Mouse (Mus musculus): Measurements from ENCODE around the gene C330007P06Rik.
A peak's percentile ranks its signal among the peaks of the same experiment; 100 is the strongest.

Gene C330007P06Rik

GRCm38 (mm10) chrX:36837069-36837676 lies 36.7 kb downstream of the C330007P06Rik start:
- DNase-seq (ENCODE audit: low spot score in 2 of 2): no peak

- DNase-seq (ENCODE audit: low spot score in 2 of 2): peak; percentile 55 to 59
These were observed 40.4 kb downstream of the C330007P06Rik start for GRCm38 (mm10) chrX:36833397-36834084.

DNA sequence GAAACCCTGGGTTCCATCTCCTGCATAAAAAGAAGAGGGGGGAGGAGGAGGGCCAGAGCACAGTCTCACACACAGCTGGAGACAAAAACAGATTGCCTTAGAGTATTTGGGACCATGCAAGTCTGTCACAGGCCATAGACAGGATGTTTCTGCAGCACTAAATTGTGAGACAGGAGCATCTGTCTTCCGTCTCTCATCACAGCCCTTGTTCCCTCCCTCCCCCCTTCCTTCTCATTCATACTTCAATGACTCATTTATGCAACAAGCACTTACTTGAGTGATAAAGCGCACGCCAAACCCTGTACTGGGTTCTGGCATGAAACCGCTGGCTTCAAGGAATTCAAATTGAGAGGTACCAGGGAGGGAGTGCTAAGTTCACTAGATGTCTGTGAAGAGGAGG lies 42.3 kb downstream of the C330007P06Rik start:
- no peak for DNase-seq (ENCODE audit: low spot score in 2 of 2)

- DNase-seq (ENCODE audit: low spot score in 2 of 2): peak in 1 of 2 experiments; percentile 3
These were observed 43.6 kb downstream of the C330007P06Rik start for GRCm38 (mm10) chrX:36830271-36830670.

DNA sequence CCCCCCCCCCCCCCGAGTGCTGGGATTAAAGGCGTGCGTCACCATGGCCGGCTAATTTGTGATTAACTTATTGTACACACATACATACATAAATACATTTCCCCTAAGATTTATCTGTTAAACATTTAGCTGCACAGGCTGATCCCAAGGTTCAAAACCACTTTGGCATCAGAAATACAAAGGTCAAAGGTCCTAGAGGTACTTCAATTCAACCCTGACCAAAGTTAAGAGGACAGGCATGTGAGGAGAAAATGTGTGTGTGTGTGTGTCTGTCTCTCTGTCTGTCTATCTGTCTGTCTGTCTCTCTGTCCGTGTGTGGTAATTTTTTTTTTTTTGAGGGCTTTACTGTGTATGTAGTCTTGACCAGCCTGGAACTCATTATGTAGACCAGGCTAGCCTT lies 47.0 kb downstream of the C330007P06Rik start:
- no peak for DNase-seq (ENCODE audit: low spot score in 2 of 2)

DNA sequence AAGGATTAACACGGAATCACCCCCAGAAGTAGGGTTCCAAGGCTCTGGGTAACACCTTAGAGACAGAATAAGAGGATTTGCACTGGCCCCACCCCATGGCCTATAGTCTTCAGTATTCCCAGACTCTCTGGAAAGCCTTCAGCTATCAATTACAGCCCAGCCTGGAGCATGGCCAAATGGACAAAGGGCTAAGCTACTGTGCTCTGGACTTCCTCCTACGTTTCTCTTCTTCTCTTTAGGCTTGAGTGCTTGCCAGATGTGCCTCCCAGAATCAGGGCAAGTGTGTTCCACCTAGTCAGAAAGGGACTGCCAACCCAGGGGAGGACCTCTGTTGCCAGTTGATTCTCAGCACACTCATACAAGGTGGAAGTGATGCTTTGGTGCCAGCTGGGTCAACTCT lies 48.9 kb downstream of the C330007P06Rik start:
- no peak for DNase-seq (ENCODE audit: low spot score in 2 of 2)

DNA sequence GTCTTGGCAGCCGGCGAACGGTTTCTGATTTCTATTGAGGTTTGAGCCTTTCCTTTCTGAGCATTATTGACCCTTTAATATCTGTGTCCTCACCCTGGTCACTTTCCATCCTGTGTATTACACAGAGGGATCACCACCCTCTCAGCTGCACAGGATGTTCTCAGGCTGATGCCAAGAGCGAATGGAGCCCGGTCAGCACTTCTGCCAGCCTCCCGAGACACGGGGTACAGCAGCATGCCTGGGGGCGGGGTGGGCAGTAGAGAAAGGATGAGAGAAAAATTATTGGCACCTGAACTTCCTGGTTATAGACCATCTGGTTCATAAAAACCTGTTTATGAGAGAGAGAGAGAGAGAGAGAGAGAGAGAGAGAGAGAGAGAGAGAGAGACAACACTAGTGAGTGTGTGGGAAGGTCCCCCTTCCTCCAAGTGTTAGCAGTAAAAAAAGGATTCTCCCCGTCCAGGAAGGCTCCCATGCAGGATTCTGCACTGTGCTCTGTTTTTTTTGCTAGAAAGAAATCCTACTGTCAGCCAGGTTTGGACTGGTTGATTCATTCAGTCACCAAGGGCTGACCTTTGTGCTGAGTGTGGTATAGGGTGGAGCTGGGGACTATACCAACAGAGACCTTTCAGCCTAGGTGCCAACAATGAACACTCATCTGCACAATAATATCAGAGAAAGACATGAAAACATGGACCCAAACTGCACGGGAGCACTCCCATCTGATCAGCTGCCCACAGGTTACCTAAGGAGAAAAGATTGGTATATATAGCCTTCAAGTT lies 49.8 kb downstream of the C330007P06Rik start:
- DNase-seq (ENCODE audit: low spot score in 2 of 2): no peak

DNA sequence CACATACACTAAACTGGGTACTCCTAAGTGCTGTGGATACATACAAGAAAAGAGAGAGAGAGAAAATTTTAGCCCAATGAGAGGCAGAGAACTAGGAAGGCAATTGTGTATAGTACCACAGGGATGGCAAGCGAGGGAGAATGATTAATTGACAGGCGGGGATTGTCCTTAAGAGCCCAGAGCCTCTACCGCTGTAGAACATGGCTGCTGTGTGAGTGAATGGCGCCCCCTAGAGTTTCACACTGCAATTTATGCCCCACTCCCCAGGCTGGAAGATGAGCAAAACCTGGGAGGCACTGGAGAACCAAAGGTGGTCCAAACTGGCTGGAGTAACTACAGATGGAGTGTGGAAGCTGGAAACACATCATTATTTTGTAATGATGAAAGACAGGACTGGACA lies 53.7 kb downstream of the C330007P06Rik start:
- DNase-seq (ENCODE audit: low spot score in 2 of 2): no peak

DNA sequence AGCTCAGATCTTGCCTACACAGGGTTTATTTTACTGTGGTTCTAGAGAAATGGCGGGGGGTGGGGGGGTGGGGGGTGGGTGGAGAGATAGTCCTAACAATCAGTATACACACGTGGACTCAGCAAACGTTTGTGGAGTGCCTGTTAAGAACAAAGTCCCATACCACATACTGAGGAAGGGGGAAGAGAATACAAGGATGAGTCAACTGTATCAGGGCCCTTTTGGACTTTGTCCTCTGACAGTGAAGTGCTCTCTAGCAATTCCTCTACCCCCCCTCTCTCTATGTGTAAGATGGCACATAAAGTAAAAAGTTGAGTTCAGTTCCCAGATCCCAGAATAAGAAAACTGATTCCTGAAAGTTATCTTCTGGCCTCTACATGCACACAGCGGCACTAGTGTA lies 54.3 kb downstream of the C330007P06Rik start:
- no peak for DNase-seq (ENCODE audit: low spot score in 2 of 2)

- no peak for DNase-seq (ENCODE audit: low spot score in 2 of 2)
These were observed 56.9 kb downstream of the C330007P06Rik start for GRCm38 (mm10) chrX:36816953-36817441.

- no peak for DNase-seq (ENCODE audit: low spot score in 2 of 2)
These were observed 57.5 kb downstream of the C330007P06Rik start for GRCm38 (mm10) chrX:36816368-36816899.

DNA sequence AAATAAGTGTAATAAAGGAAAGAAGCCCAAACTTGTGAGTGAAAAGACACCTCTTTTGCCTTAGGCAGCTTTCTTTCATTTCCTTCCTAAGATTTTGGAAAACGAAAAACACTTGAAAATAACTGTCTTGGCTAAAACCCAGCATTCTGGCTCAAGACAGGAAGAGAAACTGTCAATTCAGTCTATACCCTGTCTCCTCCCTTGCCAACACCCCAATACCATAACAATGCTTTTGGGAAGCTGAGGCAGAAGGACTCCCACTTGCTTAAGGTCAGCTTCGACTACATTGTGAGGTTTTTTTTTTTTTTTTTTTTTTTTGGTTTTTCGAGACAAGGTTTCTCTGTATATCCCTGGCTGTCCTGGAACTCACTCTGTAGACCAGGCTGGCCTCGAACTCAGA lies 58.5 kb downstream of the C330007P06Rik start:
- no peak for DNase-seq (ENCODE audit: low spot score in 2 of 2)

DNA sequence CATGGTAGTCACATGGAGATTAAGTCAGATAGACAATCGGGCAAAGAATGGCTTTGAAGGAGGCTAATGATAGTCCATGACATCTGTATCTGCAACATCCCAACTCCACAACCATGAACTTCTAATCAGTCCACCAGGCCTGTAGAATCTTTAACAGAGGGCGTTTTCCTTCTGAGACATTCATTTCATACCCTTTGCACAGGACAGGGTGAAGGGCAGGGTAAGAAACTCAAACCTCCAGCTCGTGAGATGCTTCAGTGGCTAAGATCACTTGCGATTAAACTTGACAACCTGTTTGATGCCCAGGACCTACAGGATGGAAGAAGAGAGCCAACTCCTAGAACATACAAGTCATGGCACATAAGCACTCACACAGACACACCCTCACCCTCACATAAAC lies 58.9 kb downstream of the C330007P06Rik start:
- no peak for DNase-seq (ENCODE audit: low spot score in 2 of 2)

GRCm38 (mm10) chrX:36814161-36814836 lies 59.6 kb downstream of the C330007P06Rik start:
- no peak for DNase-seq (ENCODE audit: low spot score in 2 of 2)

DNA sequence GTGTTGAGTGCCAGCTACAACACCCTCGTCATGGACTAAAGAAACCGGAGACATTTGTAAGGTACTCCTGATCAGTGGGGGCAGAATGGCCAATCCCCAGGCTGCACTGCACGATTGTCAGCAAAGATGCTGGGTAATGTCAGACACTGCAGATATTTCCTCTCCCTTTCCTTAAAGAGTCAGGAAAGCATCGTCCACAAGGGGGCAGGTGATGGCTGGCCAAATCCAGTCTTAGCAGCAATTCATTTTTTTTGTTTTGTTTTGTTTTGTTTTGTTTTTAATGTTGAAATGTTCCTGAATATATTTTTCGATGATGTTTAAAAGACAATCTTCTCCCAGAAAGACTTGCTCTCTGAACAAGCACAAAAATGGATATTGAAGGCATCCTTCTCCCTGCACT lies 62.5 kb downstream of the C330007P06Rik start:
- DNase-seq (ENCODE audit: low spot score in 2 of 2): no peak

GRCm38 (mm10) chrX:36808318-36808683 lies 65.6 kb downstream of the C330007P06Rik start:
- no peak for DNase-seq (ENCODE audit: low spot score in 2 of 2)

- peak; percentile 70 to 81 for DNase-seq (ENCODE audit: low spot score in 2 of 2)
These were observed 66.3 kb downstream of the C330007P06Rik start for GRCm38 (mm10) chrX:36807360-36808317.

DNA sequence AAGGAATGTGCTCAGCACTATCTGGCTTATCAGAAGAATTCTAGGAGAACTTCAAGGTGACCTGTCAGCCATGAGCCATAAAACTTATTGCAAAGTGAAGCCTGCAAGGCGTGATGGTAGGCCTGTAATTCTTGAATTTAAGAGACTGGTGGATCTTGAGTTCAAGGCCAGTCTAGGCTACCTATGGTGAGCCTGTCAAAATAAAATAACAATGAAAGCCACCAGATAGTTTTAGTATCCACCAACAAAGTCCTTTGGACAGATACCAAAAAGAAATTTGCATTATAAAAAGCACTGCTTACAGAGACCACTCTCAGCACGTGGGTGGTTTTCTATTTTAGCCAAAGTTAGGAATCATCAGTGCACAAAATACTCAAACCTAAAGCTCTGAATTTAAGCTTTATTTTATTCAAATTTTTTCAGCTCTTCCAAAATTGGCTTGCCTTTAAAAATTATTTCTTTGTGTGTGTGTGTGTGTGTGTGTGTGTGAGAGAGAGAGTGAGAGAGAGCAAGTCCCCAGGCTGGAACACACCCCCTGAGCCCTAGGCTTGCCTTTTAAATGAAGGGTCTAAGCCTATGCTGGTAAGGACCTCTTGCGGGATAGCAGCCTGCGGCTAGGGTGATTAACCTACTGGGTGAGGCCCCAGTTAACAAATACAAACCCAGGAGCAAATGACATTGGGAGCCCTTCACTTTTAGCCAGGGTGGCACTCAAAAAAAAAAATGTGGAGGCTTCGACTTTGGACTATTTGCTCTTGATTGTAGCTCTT lies 68.3 kb downstream of the C330007P06Rik start:
- DNase-seq (ENCODE audit: low spot score in 2 of 2): no peak

GRCm38 (mm10) chrX:36804196-36804595 lies 69.7 kb downstream of the C330007P06Rik start:
- DNase-seq (ENCODE audit: low spot score in 2 of 2): no peak

DNA sequence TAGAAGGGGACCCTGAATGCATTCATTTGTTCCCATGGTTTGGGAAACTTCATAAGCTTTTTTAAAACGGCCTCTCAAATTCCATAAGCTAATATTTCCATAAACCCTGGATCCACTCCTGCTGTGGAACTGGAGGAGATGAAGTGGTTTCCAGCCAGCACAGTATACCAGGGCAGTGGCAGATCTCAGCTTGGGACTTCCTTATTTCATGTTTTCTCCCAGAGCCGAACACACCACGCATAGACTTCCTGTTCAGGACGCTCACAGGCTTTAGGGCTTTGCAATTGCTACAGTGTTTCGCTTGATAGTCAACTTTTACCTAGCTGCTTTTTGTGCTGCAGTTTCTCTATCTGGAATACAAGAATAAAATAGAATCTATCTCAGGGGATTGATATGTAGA lies 70.7 kb downstream of the C330007P06Rik start:
- DNase-seq (ENCODE audit: low spot score in 2 of 2): no peak
